Mouse (Mus musculus) heart, embryonic 15.5 days (tissue): ENCODE results near the gene Ccdc190. TPM values are rescaled to one million over a fixed set of nuclear protein-coding genes. Genes with fewer than 3 reads are reported as not detected.

Experiments used
- ATAC-seq: fragments of 200-750 bp; cut with Nextera tagmentation; replicated peaks from 2 replicates; pipeline ENCODE4 v1.8.0; 2017; ENCODE audit warnings: low read depth, moderate TSS enrichment; ENCODE audit not compliant: insufficient number of reproducible peaks, insufficient read depth, low FRiP score
- H3K27ac ChIP-seq: fragments of 300-500 bp; sonication (generic); 2 replicates; pipeline ENCODE4 v1.5.1; 2015; ENCODE audit warnings: mild to moderate bottlenecking, inconsistent platforms
- H3K27me3 ChIP-seq: fragments of 300-500 bp; sonication (generic); 2 replicates; pipeline ENCODE4 v1.6.1; 2015; ENCODE audit warnings: inconsistent platforms
- H3K36me3 ChIP-seq: fragments of 300-500 bp; sonication (generic); 2 replicates; pipeline ENCODE4 v1.6.1; 2015; ENCODE audit warnings: mild to moderate bottlenecking, inconsistent platforms
- H3K4me1 ChIP-seq: fragments of 300-500 bp; sonication (generic); replicated peaks from 2 replicates; pipeline ENCODE4 v1.6.1; 2015; ENCODE audit warnings: inconsistent platforms
- H3K4me2 ChIP-seq: fragments of 300-500 bp; sonication (generic); 2 replicates; pipeline ENCODE4 v1.6.1; 2015; ENCODE audit warnings: inconsistent platforms, mild to moderate bottlenecking, moderate library complexity
- H3K4me3 ChIP-seq: fragments of 300-500 bp; sonication (generic); 2 replicates; pipeline ENCODE4 v1.5.1; 2015; ENCODE audit warnings: mild to moderate bottlenecking, inconsistent platforms
- H3K9ac ChIP-seq: fragments of 300-500 bp; sonication (generic); 2 replicates; pipeline ENCODE4 v1.6.1; 2015; ENCODE audit warnings: mild to moderate bottlenecking, inconsistent platforms
- H3K9me3 ChIP-seq: fragments of 300-500 bp; sonication (generic); replicated peaks from 2 replicates; pipeline ENCODE4 v1.6.1; 2016; ENCODE audit warnings: inconsistent platforms
- WGBS: fragments of 180-500 bp; shearing (Covaris S2); methylation state at CpG from one replicate; pipeline ENCODE4 v1.1.7; 2015; ENCODE audit warnings: mixed read lengths; 5-methylcytosine and 5-hydroxymethylcytosine counted together
- polyA plus RNA-seq: library from polyadenylated mRNA; unstranded; fragments of >200 nt; fragmentation: Nextera tagmentation; extraction: Ambion mirVana; gene quantifications from 2 replicates; pipeline ENCODE4 v1.2.1, GENCODE M21; 2015

Gene Ccdc190
- polyA plus RNA-seq, 1 experiment from 2014 or later, result not detected

DNA sequence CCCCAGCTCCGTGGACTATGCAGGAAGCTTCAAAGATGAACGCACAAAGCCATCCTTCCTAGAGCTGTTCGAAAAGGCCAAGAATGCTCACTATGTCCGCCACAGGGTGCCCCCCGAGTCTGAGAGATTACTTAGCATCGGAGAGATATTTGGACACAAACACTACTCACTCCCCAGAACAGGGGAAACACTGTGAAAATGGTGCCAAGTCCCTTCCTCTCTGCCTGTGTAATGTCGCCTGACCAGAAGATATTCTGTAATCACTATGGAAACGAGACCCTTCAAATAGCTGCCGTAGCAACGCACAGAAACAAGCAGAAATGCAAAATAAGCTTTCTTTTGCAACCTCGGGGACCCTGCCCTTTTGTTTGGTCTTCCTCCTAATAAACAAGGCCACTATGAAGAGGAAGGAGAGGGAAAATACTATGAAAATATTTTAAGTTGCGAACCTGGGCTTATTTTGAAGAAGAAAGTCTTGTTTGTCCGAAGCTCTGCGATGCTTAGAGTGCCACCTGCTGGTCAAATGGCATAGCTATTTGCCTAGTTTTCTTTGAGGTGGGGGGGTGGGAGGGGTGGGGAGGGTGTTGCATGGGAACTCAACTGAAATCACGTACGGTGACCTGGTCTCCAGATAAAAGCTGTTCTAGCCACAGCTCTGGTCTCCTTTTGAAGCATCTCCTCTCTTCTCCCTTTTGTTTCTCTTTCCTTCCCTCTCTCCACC lies 5.7 kb downstream of the Ccdc190 start:
- Histone ChIP-seq H3K4me3 (peak overlapping the region; percentile 33), H3K27me3 (no peaks in the 10 kb centered on the region), H3K36me3 (no peaks in the 10 kb centered on the region), H3K27ac (no peak overlapping the region), H3K4me2 (peak overlapping the region; percentile 56), H3K9me3 (no peaks in the 10 kb centered on the region), H3K9ac (no peak overlapping the region), H3K4me1 (0 out of 2 replicates have a peak, but pooled peaks cover 4% of the 10 kb centered on the region)
- no peak for ATAC-seq
- WGBS, result 40% methylated on average over 16 of the region's 16 CpGs

DNA sequence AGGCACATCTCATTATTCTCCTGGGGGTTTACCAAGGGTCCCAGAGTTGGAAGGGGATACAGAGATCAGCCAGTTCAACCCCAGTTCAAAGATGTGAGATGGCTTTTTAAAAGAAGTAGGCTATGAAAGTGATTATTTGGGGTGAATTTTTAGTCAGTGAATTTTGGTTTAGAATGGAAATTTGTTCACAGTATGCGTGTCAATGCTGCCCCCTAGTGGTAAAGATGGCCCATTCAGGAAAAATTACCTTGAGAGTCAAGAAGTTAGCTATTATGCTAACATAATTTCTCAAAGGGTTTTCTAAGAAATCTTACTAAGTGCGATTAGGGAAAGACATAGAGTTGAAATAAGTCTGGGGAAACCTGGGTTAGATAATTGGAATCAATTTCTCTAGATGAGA lies 10.9 kb downstream of the Ccdc190 start:
- H3K4me1 ChIP-seq, result 0 out of 2 replicates have a peak, but pooled peaks cover 2% of the 10 kb centered on the region
- H3K4me2 ChIP-seq, result no peak overlapping the region
- H3K36me3 ChIP-seq, result no peaks in the 10 kb centered on the region
- H3K27me3 ChIP-seq, result no peaks in the 10 kb centered on the region
- WGBS, result 5% methylated on average over 2 of the region's 2 CpGs
- no peak overlapping the region for H3K9ac ChIP-seq
- no peaks in the 10 kb centered on the region for H3K9me3 ChIP-seq
- H3K27ac ChIP-seq, result no peak overlapping the region
- no peak for ATAC-seq
- H3K4me3 ChIP-seq, result no peak overlapping the region

DNA sequence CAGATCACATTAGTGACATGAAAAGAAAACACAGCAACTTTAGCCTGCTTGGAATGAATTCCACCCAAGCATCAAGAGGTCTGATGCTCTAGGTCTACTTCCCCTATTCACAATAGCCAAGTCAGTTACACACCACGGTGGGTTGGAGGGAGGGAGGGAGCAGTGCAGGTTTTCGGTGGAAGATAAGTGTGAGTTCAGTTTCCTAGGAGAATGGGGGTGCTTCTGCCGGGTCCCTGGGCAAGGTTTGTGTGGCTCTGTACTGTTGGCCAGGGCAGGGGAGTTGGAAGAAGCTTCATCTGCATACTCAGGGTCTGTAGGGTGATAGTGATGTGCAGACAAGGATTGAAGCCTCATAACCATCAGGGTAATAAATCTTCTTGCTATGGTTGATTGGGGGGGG lies 17.6 kb downstream of the Ccdc190 start:
- Histone ChIP-seq H3K4me1 (0 out of 2 replicates have a peak, but pooled peaks cover 2% of the 10 kb centered on the region), H3K9me3 (no peaks in the 10 kb centered on the region), H3K36me3 (no peaks in the 10 kb centered on the region), H3K4me3 (no peak overlapping the region), H3K4me2 (no peak overlapping the region), H3K9ac (no peak overlapping the region), H3K27ac (no peak overlapping the region), H3K27me3 (no peaks in the 10 kb centered on the region)
- no peak for ATAC-seq
- WGBS, result 63% methylated on average over 3 of the region's 3 CpGs

DNA sequence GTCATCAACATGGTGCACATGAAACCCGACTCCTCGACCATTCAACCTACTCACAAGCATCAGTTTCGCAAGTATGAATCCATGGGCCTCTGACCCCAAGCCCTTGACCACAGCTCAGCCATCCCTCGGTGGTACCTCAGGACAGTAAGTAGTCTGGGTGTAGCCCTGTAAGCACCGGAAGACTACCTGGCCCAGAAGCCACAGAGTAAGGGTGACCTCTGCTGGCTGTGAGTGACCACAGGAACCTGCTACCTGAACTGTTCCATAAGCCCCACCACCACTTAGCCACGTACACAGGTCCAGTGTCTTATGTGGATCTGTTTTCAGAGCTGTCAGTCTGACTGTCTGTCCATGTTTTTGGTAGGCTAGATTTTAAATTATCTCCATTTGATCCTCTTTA lies 19.2 kb downstream of the Ccdc190 start:
- Histone ChIP-seq H3K4me3 (no peak overlapping the region), H3K27ac (no peak overlapping the region), H3K36me3 (peaks cover 9% of the 10 kb centered on the region; the same call in 1 of the 2 replicates), H3K9ac (no peak overlapping the region), H3K9me3 (no peaks in the 10 kb centered on the region), H3K27me3 (no peaks in the 10 kb centered on the region), H3K4me2 (no peak overlapping the region), H3K4me1 (0 out of 2 replicates have a peak, but pooled peaks cover 2% of the 10 kb centered on the region)
- ATAC-seq, result no peak
- 74% methylated on average over 6 of the region's 6 CpGs for WGBS

DNA sequence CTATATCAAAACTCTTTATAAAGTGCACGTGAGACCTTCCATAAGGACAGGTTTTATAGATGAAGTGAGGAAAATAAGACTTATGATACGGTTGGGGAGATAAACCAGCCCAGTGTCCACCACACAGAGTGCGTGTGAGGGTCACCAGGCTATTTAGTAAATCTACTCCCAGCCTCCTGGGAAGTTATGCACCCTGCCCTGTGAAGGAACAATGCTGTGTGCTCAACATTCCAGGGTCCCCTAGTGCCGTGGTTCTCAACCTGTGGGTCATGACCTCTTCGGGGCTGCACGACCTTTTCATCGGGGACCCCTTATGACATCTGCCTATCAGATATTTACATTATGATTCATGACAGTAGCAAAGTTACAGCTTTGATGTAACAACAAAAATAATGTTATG lies 19.8 kb downstream of the Ccdc190 start:
- H3K36me3 ChIP-seq, result peaks cover 14% of the 10 kb centered on the region; the same call in 1 of the 2 replicates
- 64% methylated on average over 7 of the region's 7 CpGs for WGBS
- 0 out of 2 replicates have a peak, but pooled peaks cover 2% of the 10 kb centered on the region for H3K4me1 ChIP-seq
- H3K4me2 ChIP-seq, result no peak overlapping the region
- no peak overlapping the region for H3K9ac ChIP-seq
- no peak overlapping the region for H3K27ac ChIP-seq
- no peaks in the 10 kb centered on the region for H3K27me3 ChIP-seq
- H3K9me3 ChIP-seq, result no peaks in the 10 kb centered on the region
- no peak for ATAC-seq
- H3K4me3 ChIP-seq, result no peak overlapping the region

DNA sequence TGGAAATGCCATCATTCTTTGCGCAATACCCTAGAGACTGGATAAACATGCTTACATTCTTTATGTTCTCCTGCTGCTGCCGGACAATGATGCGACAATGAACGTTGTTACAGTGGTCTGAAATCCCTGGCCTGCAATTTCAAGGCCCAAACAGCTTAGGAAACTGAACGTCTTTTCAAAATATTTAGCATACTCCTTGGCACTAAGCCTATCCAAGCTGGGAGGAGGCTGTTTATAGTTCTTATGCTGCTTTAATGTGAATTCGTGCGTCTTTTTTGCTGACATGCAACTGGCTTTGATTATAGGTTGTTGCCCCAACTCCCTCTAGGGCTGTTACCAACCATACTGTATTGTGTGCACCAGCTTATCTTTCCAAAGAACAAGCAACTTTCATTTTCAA lies 20.4 kb downstream of the Ccdc190 start:
- 67% methylated on average over 7 of the region's 7 CpGs for WGBS
- ATAC-seq, result no peak
- Histone ChIP-seq H3K4me3 (no peak overlapping the region), H3K27me3 (no peaks in the 10 kb centered on the region), H3K9ac (no peak overlapping the region), H3K27ac (no peak overlapping the region), H3K4me2 (no peak overlapping the region), H3K36me3 (peaks cover 18% of the 10 kb centered on the region; the same call in 1 of the 2 replicates), H3K4me1 (0 out of 2 replicates have a peak, but pooled peaks cover 2% of the 10 kb centered on the region), H3K9me3 (no peaks in the 10 kb centered on the region)

DNA sequence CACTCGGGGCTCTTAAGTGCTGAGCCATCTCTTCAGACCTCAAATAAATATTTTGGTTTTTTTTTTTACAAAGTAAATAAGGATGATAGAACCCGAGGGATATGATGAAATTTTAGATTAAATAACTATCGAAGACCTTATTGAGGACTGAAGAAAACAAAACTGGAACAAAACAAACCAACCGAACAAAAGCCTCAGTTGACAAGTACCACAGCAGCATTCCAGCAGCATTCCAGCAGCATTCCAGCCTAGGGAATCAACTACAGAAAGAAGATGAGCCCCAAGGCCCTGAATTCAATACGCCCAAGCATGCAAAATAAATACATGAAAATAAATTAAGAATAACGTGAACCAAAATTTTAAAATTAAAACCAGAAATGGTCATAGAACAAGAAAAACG lies 21.5 kb downstream of the Ccdc190 start:
- Histone ChIP-seq H3K4me1 (0 out of 2 replicates have a peak, but pooled peaks cover 2% of the 10 kb centered on the region), H3K9ac (no peak overlapping the region), H3K9me3 (no peaks in the 10 kb centered on the region), H3K27me3 (no peaks in the 10 kb centered on the region), H3K4me2 (0 out of 2 replicates have a peak overlapping the region, but pooled peaks have one; percentile 6), H3K36me3 (peaks cover 27% of the 10 kb centered on the region), H3K4me3 (no peak overlapping the region), H3K27ac (peak overlapping the region; percentile 42; the same call in 1 of the 2 replicates)
- no peak for ATAC-seq
- WGBS, result 37% methylated on average over 7 of the region's 7 CpGs

DNA sequence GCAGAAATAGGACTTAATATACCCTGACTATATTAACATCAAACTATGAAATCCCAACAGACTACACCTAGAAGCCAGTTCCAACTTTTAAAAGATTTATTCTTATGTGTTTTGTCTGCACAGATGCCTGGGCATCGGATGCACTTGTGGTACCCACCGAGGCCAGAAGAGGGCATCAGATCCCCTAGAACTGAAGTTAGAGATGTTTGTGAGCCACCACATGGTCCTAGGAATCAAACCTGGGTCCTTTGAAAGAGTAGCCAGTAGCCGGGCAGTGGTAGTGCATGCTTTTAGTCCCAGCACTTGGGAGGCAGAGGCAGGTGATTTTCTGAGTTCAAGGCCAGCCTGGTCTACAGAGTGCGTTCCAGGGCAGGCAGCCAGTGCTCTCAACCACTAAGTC lies 22.2 kb downstream of the Ccdc190 start:
- Histone ChIP-seq H3K27me3 (no peaks in the 10 kb centered on the region), H3K36me3 (peaks cover 33% of the 10 kb centered on the region)
- WGBS, result 89% methylated on average over 4 of the region's 4 CpGs

DNA sequence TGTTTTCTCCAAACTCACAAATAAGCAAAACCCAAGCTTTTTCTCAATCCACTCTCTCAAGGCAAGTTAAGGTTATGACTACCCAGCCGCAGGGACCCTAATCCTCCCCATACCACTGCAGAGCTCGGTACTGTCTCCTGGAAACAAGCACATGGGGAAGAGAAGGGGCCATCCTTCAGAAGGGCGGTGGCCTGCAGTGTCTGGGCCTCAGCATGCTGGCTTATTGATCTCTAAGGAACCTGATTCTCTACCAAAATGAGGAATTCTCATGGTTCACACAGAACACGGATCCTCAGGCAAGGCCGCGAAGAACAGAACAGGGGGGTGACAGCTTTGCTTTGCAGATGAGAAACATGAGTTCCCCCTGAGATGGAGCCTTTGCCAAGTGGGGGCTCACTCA lies 23.1 kb downstream of the Ccdc190 start:
- Histone ChIP-seq H3K27ac (no peak overlapping the region), H3K9me3 (no peaks in the 10 kb centered on the region), H3K4me1 (0 out of 2 replicates have a peak, but pooled peaks cover 2% of the 10 kb centered on the region), H3K4me2 (no peak overlapping the region), H3K27me3 (no peaks in the 10 kb centered on the region), H3K36me3 (peaks cover 40% of the 10 kb centered on the region), H3K9ac (no peak overlapping the region), H3K4me3 (no peak overlapping the region)
- no peak for ATAC-seq
- WGBS, result 92% methylated on average over 6 of the region's 6 CpGs

More for the DNA sequence above, 22.2 kb downstream of the Ccdc190 start:
- Histone ChIP-seq H3K4me3 (no peak overlapping the region), H3K27ac (no peak overlapping the region), H3K4me2 (no peak overlapping the region), H3K9ac (no peak overlapping the region), H3K9me3 (no peaks in the 10 kb centered on the region), H3K4me1 (0 out of 2 replicates have a peak, but pooled peaks cover 2% of the 10 kb centered on the region)
- ATAC-seq, result no peak

DNA sequence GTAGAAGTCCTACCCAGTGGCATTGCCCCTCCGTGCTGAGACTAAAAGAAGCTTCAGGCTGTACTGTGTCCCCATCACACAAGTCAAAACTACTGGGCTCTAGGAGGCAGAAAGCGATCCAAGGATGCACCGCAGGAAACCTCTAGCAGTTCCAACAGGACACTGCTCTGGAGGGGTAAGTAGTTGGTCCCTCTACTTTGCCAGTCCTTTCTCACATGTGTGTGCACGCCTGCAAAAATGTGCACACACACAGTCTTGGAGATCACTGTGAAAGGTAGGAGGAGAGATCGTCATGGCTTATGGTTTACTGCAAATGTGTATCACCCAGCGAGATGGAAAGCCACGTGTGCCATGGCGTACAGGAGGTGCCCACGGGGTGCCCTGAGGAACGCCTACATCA lies 24.2 kb downstream of the Ccdc190 start:
- no peak for ATAC-seq
- Histone ChIP-seq H3K4me1 (0 out of 2 replicates have a peak, but pooled peaks cover 2% of the 10 kb centered on the region), H3K27ac (no peak overlapping the region), H3K36me3 (peaks cover 44% of the 10 kb centered on the region), H3K4me2 (no peak overlapping the region), H3K9me3 (no peaks in the 10 kb centered on the region), H3K27me3 (no peaks in the 10 kb centered on the region), H3K9ac (no peak overlapping the region), H3K4me3 (no peak overlapping the region)
- 95% methylated on average over 10 of the region's 10 CpGs for WGBS

DNA sequence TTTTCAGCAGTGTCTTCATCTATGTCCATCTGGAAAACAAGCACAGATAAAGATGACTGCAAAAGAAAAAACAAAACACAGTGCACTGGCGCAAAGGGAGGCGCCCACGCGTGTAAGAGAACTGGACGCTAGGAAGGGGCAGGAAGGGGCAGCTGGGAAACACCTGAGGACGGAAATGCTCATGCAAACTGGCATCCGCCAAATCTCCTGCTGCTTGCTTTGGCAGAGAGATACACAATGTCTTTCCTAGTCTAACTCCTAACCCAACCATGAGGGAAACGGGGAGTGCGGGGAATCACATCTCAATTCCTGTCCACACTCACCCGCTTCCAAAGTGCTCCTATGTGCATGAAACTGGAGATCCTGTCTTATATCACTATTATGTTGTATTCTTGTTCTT lies 24.7 kb downstream of the Ccdc190 start:
- Histone ChIP-seq H3K27ac (no peak overlapping the region), H3K9ac (no peak overlapping the region), H3K36me3 (peaks cover 46% of the 10 kb centered on the region), H3K9me3 (no peaks in the 10 kb centered on the region), H3K4me1 (0 out of 2 replicates have a peak, but pooled peaks cover 2% of the 10 kb centered on the region), H3K27me3 (no peaks in the 10 kb centered on the region), H3K4me3 (no peak overlapping the region), H3K4me2 (no peak overlapping the region)
- ATAC-seq, result no peak
- WGBS, result 91% methylated on average over 10 of the region's 10 CpGs
